Mouse (Mus musculus): ENCODE measurements around the gene Tnni2. TPM values are rescaled to one million over a fixed set of nuclear protein-coding genes. Genes with fewer than 3 reads are reported as not detected.
A peak's percentile ranks its signal among the peaks of the same experiment; 100 is the strongest.
"Not testable (repeated sequence)": the region's sequence is repeated elsewhere in the genome, so short reads cannot be mapped to it uniquely, and the experiment has no call there.

Gene Tnni2
- polyA plus RNA-seq, 1 experiment from 2014 or later: 2.4 TPM

DNA sequence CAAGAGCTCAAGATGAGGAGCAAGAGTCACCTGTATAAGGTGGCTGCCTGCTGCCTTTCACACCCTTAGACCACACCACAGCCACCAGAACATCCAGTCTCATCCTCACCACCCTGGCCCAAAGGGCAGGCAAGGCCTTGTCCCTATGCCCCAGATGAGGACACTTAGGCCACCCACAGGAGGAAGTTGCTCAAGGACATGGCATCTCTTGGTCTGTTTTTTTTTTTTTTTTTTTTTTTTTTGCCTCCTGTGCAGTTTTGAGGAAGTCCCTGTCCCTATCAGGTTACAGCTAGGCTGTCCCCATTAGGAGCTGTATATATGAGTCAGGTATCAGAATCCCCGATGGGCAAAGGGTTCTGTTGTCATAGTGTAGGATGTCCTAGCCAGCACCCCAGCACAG is 42.4 kb upstream of the Tnni2 start:
- WGBS: 73% methylated on average over 1 of the region's 1 CpGs
- ATAC-seq: no peak
- H3K4me2 ChIP-seq (replicated peaks; ENCODE audit: low read depth): no peak overlapping the region

DNA sequence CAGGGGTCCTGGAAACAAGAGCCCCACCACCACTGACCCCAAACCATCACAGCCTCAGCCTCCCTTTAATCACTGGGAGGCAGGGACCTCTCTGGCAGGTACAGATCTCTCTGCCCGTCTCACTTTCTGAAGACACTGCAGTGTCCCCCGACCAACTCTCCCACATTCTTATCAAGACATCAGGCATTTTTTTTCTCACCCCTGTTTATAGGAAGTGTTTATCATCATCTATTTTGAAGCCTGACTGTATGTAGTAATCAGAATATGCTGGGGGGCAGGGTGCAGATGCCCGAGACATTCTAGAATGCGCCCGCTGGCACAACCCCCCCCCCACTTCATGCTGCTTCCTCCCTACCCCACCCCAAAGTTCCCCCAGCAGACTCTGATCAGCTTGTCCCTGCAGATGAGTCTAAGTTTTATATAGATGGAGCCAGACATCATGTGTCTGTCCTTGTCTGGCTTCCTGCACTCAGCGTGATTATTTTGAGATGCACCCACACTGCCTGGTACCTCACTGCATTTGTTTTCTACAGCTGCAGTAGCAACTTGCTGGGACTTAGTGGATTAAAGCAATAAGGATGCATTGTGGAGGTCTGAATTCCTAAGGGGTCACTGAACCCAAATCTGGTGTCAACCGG is 41.4 kb upstream of the Tnni2 start:
- Histone ChIP-seq H3K9me3 (ENCODE audit: control insufficient read depth) (no peaks in the 10 kb centered on the region), H3K9ac (ENCODE audit: low read depth, low read length) (no peak overlapping the region), H3K36me3 (ENCODE audit: control insufficient read depth, insufficient read depth) (no peaks in the 10 kb centered on the region), H3K27me3 (replicated peaks; ENCODE audit: control insufficient read depth, insufficient read depth, low read length) (no peaks in the 10 kb centered on the region), H3K27ac (ENCODE audit: low read depth, low read length) (no peak overlapping the region), H3K4me1 (replicated peaks; ENCODE audit: control insufficient read depth, insufficient read depth, low read length) (no peaks in the 10 kb centered on the region), H3K4me2 (replicated peaks; ENCODE audit: low read depth) (no peak overlapping the region), H3K4me3 (ENCODE audit: low read depth, low read length) (no peak overlapping the region)
- TF ChIP-seq CTCF (IDR thresholded peaks at IDR 0.05; ENCODE audit: low read depth): no peak
- no peak for ATAC-seq
- 66% methylated on average over 7 of the region's 7 CpGs for WGBS

More for the DNA sequence above, 42.4 kb upstream of the Tnni2 start:
- Histone ChIP-seq H3K4me3 (ENCODE audit: low read depth, low read length) (no peak overlapping the region), H3K9ac (ENCODE audit: low read depth, low read length) (no peak overlapping the region), H3K4me1 (replicated peaks; ENCODE audit: control insufficient read depth, insufficient read depth, low read length) (no peaks in the 10 kb centered on the region), H3K9me3 (ENCODE audit: control insufficient read depth) (no peaks in the 10 kb centered on the region), H3K27ac (ENCODE audit: low read depth, low read length) (no peak overlapping the region), H3K36me3 (ENCODE audit: control insufficient read depth, insufficient read depth) (no peaks in the 10 kb centered on the region), H3K27me3 (replicated peaks; ENCODE audit: control insufficient read depth, insufficient read depth, low read length) (no peaks in the 10 kb centered on the region)
- no peak for TF ChIP-seq CTCF (IDR thresholded peaks at IDR 0.05; ENCODE audit: low read depth)

- Histone ChIP-seq H3K9me3 (ENCODE audit: control insufficient read depth) (no peaks in the 10 kb centered on the region), H3K4me2 (replicated peaks; ENCODE audit: low read depth) (no peak overlapping the region), H3K9ac (ENCODE audit: low read depth, low read length) (no peak overlapping the region), H3K27me3 (replicated peaks; ENCODE audit: control insufficient read depth, insufficient read depth, low read length) (no peaks in the 10 kb centered on the region), H3K4me1 (replicated peaks; ENCODE audit: control insufficient read depth, insufficient read depth, low read length) (no peaks in the 10 kb centered on the region), H3K27ac (ENCODE audit: low read depth, low read length) (no peak overlapping the region), H3K36me3 (ENCODE audit: control insufficient read depth, insufficient read depth) (no peaks in the 10 kb centered on the region), H3K4me3 (ENCODE audit: low read depth, low read length) (no peak overlapping the region)
- no peak for TF ChIP-seq CTCF (IDR thresholded peaks at IDR 0.05; ENCODE audit: low read depth)
- no peak for ATAC-seq
- 56% methylated on average over 7 of the region's 7 CpGs for WGBS
These were observed 40.9 kb upstream of the Tnni2 start for GRCm38 (mm10) chr7:142400750-142401142.

- 60% methylated on average over 4 of the region's 4 CpGs for WGBS
- Histone ChIP-seq H3K27me3 (replicated peaks; ENCODE audit: control insufficient read depth, insufficient read depth, low read length) (no peaks in the 10 kb centered on the region), H3K4me3 (ENCODE audit: low read depth, low read length) (no peak overlapping the region), H3K9ac (ENCODE audit: low read depth, low read length) (no peak overlapping the region), H3K27ac (ENCODE audit: low read depth, low read length) (no peak overlapping the region), H3K36me3 (ENCODE audit: control insufficient read depth, insufficient read depth) (no peaks in the 10 kb centered on the region), H3K4me2 (replicated peaks; ENCODE audit: low read depth) (no peak overlapping the region), H3K9me3 (ENCODE audit: control insufficient read depth) (no peaks in the 10 kb centered on the region), H3K4me1 (replicated peaks; ENCODE audit: control insufficient read depth, insufficient read depth, low read length) (no peaks in the 10 kb centered on the region)
- no peak for TF ChIP-seq CTCF (IDR thresholded peaks at IDR 0.05; ENCODE audit: low read depth)
- no peak for ATAC-seq
These were observed 38.0 kb upstream of the Tnni2 start for GRCm38 (mm10) chr7:142403591-142403990.

GRCm38 (mm10) chr7:142405134-142405533 is 36.5 kb upstream of the Tnni2 start:
- not testable (repeated sequence) for H3K9me3 ChIP-seq (ENCODE audit: control insufficient read depth); H3K27ac ChIP-seq (ENCODE audit: low read depth, low read length); H3K9ac ChIP-seq (ENCODE audit: low read depth, low read length); H3K36me3 ChIP-seq (ENCODE audit: control insufficient read depth, insufficient read depth); H3K4me3 ChIP-seq (ENCODE audit: low read depth, low read length); H3K4me2 ChIP-seq (replicated peaks; ENCODE audit: low read depth); ATAC-seq; H3K4me1 ChIP-seq (replicated peaks; ENCODE audit: control insufficient read depth, insufficient read depth, low read length); H3K27me3 ChIP-seq (replicated peaks; ENCODE audit: control insufficient read depth, insufficient read depth, low read length)
- WGBS: 94% methylated on average over 5 of the region's 5 CpGs

- no peak overlapping the region for H3K4me2 ChIP-seq (replicated peaks; ENCODE audit: low read depth)
- WGBS: 72% methylated on average over 4 of the region's 4 CpGs
These were observed 33.7 kb upstream of the Tnni2 start for GRCm38 (mm10) chr7:142407935-142408334.

GRCm38 (mm10) chr7:142408686-142409085 is 32.9 kb upstream of the Tnni2 start:
- Histone ChIP-seq H3K27me3 (replicated peaks; ENCODE audit: control insufficient read depth, insufficient read depth, low read length) (no peaks in the 10 kb centered on the region), H3K9ac (ENCODE audit: low read depth, low read length) (no peak overlapping the region), H3K4me3 (ENCODE audit: low read depth, low read length) (no peak overlapping the region), H3K4me2 (replicated peaks; ENCODE audit: low read depth) (no peak overlapping the region), H3K27ac (ENCODE audit: low read depth, low read length) (no peak overlapping the region), H3K36me3 (ENCODE audit: control insufficient read depth, insufficient read depth) (no peaks in the 10 kb centered on the region), H3K4me1 (replicated peaks; ENCODE audit: control insufficient read depth, insufficient read depth, low read length) (no peaks in the 10 kb centered on the region), H3K9me3 (ENCODE audit: control insufficient read depth) (no peaks in the 10 kb centered on the region)
- no peak for ATAC-seq
- WGBS: 95% methylated on average over 8 of the region's 8 CpGs
- TF ChIP-seq CTCF (IDR thresholded peaks at IDR 0.05; ENCODE audit: low read depth): no peak

More at GRCm38 (mm10) chr7:142407935-142408334, 33.7 kb upstream of the Tnni2 start:
- Histone ChIP-seq H3K4me1 (replicated peaks; ENCODE audit: control insufficient read depth, insufficient read depth, low read length) (no peaks in the 10 kb centered on the region), H3K4me3 (ENCODE audit: low read depth, low read length) (no peak overlapping the region), H3K9ac (ENCODE audit: low read depth, low read length) (no peak overlapping the region), H3K27me3 (replicated peaks; ENCODE audit: control insufficient read depth, insufficient read depth, low read length) (no peaks in the 10 kb centered on the region), H3K36me3 (ENCODE audit: control insufficient read depth, insufficient read depth) (no peaks in the 10 kb centered on the region), H3K27ac (ENCODE audit: low read depth, low read length) (no peak overlapping the region), H3K9me3 (ENCODE audit: control insufficient read depth) (no peaks in the 10 kb centered on the region)
- no peak for ATAC-seq
- peak; percentile 18; the same call in 1 of the 2 replicates for TF ChIP-seq CTCF (IDR thresholded peaks at IDR 0.05; ENCODE audit: low read depth)
